Mouse (Mus musculus) midbrain, embryonic 14.5 days (tissue): ENCODE measurements at regions not wholly inside any gene's neighbourhood (a gene's known extent, or its start where the extent isn't known, plus 50 kb on each side); places are given as distances from the start of the nearest gene placed in this dataset.

ENCODE experiments used
- ATAC-seq: fragments of 200-750 bp; cut with Nextera tagmentation; 2 replicates; pipeline ENCODE4 v1.8.0; 2017; ENCODE audit warnings: moderate number of reproducible peaks, moderate library complexity; ENCODE audit not compliant: low FRiP score, low TSS enrichment
- DNase-seq: peaks from one replicate; pipeline ENCODE4 v3.0.0-alpha.2; 2015
- H3K27ac ChIP-seq: fragments of 300-500 bp; sonication (generic); replicated peaks from 2 replicates; pipeline ENCODE4 v1.5.1; 2014; ENCODE audit warnings: mild to moderate bottlenecking, low read depth, low read length, moderate library complexity
- H3K27me3 ChIP-seq: fragments of 300-500 bp; sonication (generic); 2 replicates; pipeline ENCODE4 v1.6.1; 2014; ENCODE audit warnings: low read length, control low read depth, mixed read lengths; ENCODE audit not compliant: control insufficient read depth, insufficient read depth
- H3K36me3 ChIP-seq: fragments of 300-500 bp; sonication (generic); 2 replicates; pipeline ENCODE4 v1.6.1; 2014; ENCODE audit warnings: low read length, control low read depth; ENCODE audit not compliant: control insufficient read depth, insufficient read depth
- H3K4me1 ChIP-seq: fragments of 300-500 bp; sonication (generic); 2 replicates; pipeline ENCODE4 v1.6.1; 2014; ENCODE audit warnings: mild to moderate bottlenecking, antibody characterized with exemption, low read length, control low read depth; ENCODE audit not compliant: control insufficient read depth, insufficient read depth
- H3K4me2 ChIP-seq: fragments of 300-500 bp; sonication (generic); 2 replicates; pipeline ENCODE4 v1.6.1; 2014; ENCODE audit warnings: mild to moderate bottlenecking, low read length, moderate library complexity
- H3K4me3 ChIP-seq: fragments of 300-500 bp; sonication (generic); replicated peaks from 2 replicates; pipeline ENCODE4 v1.5.1; 2014; ENCODE audit warnings: low read depth, low read length
- H3K9ac ChIP-seq: fragments of 300-500 bp; sonication (generic); replicated peaks from 2 replicates; pipeline ENCODE4 v1.6.1; 2014; ENCODE audit warnings: mild to moderate bottlenecking, low read length, moderate library complexity
- H3K9me3 ChIP-seq: fragments of 300-500 bp; sonication (generic); 2 replicates; pipeline ENCODE4 v1.6.1; 2016; ENCODE audit warnings: low read length, control low read depth, mixed read lengths; ENCODE audit not compliant: control insufficient read depth

DNA sequence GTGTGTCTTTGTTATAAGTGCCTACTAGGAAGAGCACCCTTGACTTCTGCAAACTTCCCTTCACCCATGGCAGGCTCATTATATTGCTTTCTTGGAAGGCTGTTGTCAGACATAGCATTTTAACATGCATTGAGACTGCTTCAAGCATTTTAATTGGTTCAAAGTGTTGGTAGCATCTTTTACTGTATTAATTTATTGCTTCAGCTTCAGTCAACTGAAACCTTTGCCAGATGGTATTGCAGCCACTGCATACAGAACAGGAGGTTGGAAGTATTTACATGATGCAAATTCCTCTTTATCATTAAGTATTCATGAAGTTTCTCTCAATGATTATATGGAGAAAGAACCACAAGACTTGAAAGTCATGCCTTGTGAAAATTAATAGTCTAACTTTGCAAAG, 1423.6 kb downstream of the Pcdh18 start:
- H3K4me3 ChIP-seq: no peak overlapping the region
- ATAC-seq (peak; percentile 46; the same call in 1 of the 2 replicates), DNase-seq (peak; percentile 20)

More for the DNA sequence above, 1423.6 kb downstream of the Pcdh18 start:
- Histone ChIP-seq H3K36me3 (no peaks in the 10 kb centered on the region), H3K9ac (no peak overlapping the region), H3K4me1 (no peaks in the 10 kb centered on the region), H3K4me2 (no peak overlapping the region), H3K9me3 (no peaks in the 10 kb centered on the region), H3K27ac (no peak overlapping the region), H3K27me3 (no peaks in the 10 kb centered on the region)
